Comparison of ENCODE assay signal across 9 mouse cellular contexts in the genomic region with DNA sequence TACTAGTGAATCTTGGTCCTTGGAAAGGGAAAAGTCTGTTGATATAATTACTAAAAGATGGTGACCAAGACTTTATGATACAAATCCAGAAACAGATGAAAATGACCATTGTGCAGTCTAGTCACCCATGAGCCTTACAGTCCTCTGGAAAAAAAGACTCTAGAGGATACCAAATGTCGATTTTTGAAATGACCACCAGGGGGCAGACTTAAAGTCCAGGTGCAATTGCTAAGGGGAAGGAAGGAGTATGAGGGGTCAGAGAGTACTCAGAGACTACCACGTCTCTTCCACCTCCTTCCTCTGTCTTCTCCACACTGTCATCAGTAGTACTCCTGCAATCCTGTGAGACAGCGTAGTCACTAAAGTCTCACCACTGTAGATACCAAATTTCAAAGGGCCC.
DNase-seq lines count a peak whose midpoint lies in the region; ATAC-seq and TF ChIP-seq lines count a peak whose summit lies in the region.
"Had no signal": no experiment of that assay in that cellular context is flagged by ENCODE, and none has a peak within 500 bp of the region (broad histone marks: within the 10 kb centered on the region; RNA-seq: fewer than 3 reads in every experiment).

No protein-coding gene starts in this region.

- TF ChIP-seq CTCF in MEL (IDR thresholded peaks at IDR 0.05 in 2 of 3, conservative IDR thresholded peaks at IDR 0.05 in 1 of 3; ENCODE audit: control insufficient read depth in 1 of 3, insufficient read depth in 1 of 3, low read depth in 2 of 3, low read length in 3 of 3, poor library complexity in 1 of 3, severe bottlenecking in 1 of 3): peak in 2 of 3 experiments; percentile 25 to 39; a peak in 2 of 6 replicates
- peak; percentile 63 for TF ChIP-seq CTCF in lung, postnatal 0 days (IDR thresholded peaks at IDR 0.05)

- TF ChIP-seq EP300 in MEL (IDR thresholded peaks at IDR 0.05; ENCODE audit: low read depth in 1 of 2, low read length in 2 of 2): no peak
- TF ChIP-seq EP300 in lung, postnatal 0 days (IDR thresholded peaks at IDR 0.05): no peak

- H3K9me3 ChIP-seq in kidney, embryonic 14.5 days (ENCODE audit: control insufficient read depth, low read length): no peaks in the 10 kb centered on the region
- no peaks in the 10 kb centered on the region for H3K9me3 ChIP-seq in MEL (replicated peaks; ENCODE audit: insufficient read depth, low read length)
- no peaks in the 10 kb centered on the region for H3K9me3 ChIP-seq in lung, postnatal 0 days (ENCODE audit: low read length)
- H3K9me3 ChIP-seq: embryonic facial prominence, embryonic 15.5 days had no signal

- H3K9ac ChIP-seq in kidney, embryonic 14.5 days (ENCODE audit: low read depth, low read length): no peak overlapping the region
- H3K9ac ChIP-seq in MEL (ENCODE audit: control insufficient read depth, low read depth, low read length, poor library complexity, severe bottlenecking): no peak overlapping the region
- H3K9ac ChIP-seq in lung, postnatal 0 days (replicated peaks; ENCODE audit: low read depth): no peak overlapping the region
- H3K9ac ChIP-seq: embryonic facial prominence, embryonic 15.5 days had no signal

- 50% methylated on average over 3 of the region's 3 CpGs for WGBS in kidney, embryonic 14.5 days
- 48% methylated on average over 3 of the region's 3 CpGs for WGBS in lung, postnatal 0 days

- H3K27me3 ChIP-seq in kidney, embryonic 14.5 days (ENCODE audit: control insufficient read depth, insufficient read depth, low read length): no peaks in the 10 kb centered on the region
- H3K27me3 ChIP-seq in MEL (ENCODE audit: control insufficient read depth in 1 of 2, insufficient read depth in 2 of 2, low read length in 2 of 2): no peaks in the 10 kb centered on the region
- no peaks in the 10 kb centered on the region for H3K27me3 ChIP-seq in lung, postnatal 0 days (replicated peaks; ENCODE audit: insufficient read depth, low read length)
- H3K27me3 ChIP-seq: embryonic facial prominence, embryonic 15.5 days had no signal

- no peaks in the 10 kb centered on the region for H3K4me1 ChIP-seq in kidney, embryonic 14.5 days (ENCODE audit: control insufficient read depth, insufficient read depth, low read length)
- H3K4me1 ChIP-seq in MEL (ENCODE audit: control insufficient read depth in 1 of 2, insufficient read depth in 2 of 2, low read length in 2 of 2): no peaks in the 10 kb centered on the region
- H3K4me1 ChIP-seq in lung, postnatal 0 days (ENCODE audit: insufficient read depth, low read depth, low read length): no peaks in the 10 kb centered on the region

- no peak overlapping the region for H3K27ac ChIP-seq in kidney, embryonic 14.5 days (ENCODE audit: low read depth, low read length)
- no peak overlapping the region for H3K27ac ChIP-seq in MEL (ENCODE audit: control insufficient read depth, low read depth, low read length)
- no peak overlapping the region for H3K27ac ChIP-seq in lung, postnatal 0 days (ENCODE audit: low read length)
- H3K27ac ChIP-seq: embryonic facial prominence, embryonic 15.5 days had no signal

- ATAC-seq in kidney, embryonic 14.5 days (ENCODE audit: low FRiP score, low TSS enrichment): no peak
- ATAC-seq in lung, postnatal 0 days: no peak

- no peaks in the 10 kb centered on the region for H3K79me2 ChIP-seq in MEL (ENCODE audit: control insufficient read depth, insufficient read depth, low read length, poor library complexity)

- no peak overlapping the region for H3K4me3 ChIP-seq in kidney, embryonic 14.5 days (ENCODE audit: low read length)
- no peak overlapping the region for H3K4me3 ChIP-seq in MEL (ENCODE audit: control insufficient read depth in 1 of 2, insufficient read depth in 1 of 2, low read depth in 2 of 2, low read length in 2 of 2)
- H3K4me3 ChIP-seq in lung, postnatal 0 days (ENCODE audit: low read depth, low read length): no peak overlapping the region
- H3K4me3 ChIP-seq: embryonic facial prominence, embryonic 15.5 days had no signal

- H3K4me2 ChIP-seq in kidney, embryonic 14.5 days (replicated peaks; ENCODE audit: low read depth, low read length): no peak overlapping the region
- H3K4me2 ChIP-seq in lung, postnatal 0 days (replicated peaks; ENCODE audit: low read depth, low read length): no peak overlapping the region
- H3K4me2 ChIP-seq: embryonic facial prominence, embryonic 15.5 days had no signal

- TF ChIP-seq RAD21 in MEL (IDR thresholded peaks at IDR 0.05; ENCODE audit: low read depth, low read length): no peak; the same call in 1 of the 2 replicates

- no peaks in the 10 kb centered on the region for H3K36me3 ChIP-seq in kidney, embryonic 14.5 days (ENCODE audit: control insufficient read depth, insufficient read depth, low read length)
- H3K36me3 ChIP-seq in MEL (ENCODE audit: control insufficient read depth in 1 of 2, insufficient read depth in 2 of 2, low read length in 2 of 2): no peaks in the 10 kb centered on the region
- no peaks in the 10 kb centered on the region for H3K36me3 ChIP-seq in lung, postnatal 0 days (ENCODE audit: insufficient read depth, low read length)
- H3K36me3 ChIP-seq: embryonic facial prominence, embryonic 15.5 days had no signal

- no peak for TF ChIP-seq POLR2A in MEL (IDR thresholded peaks at IDR 0.05; ENCODE audit: control insufficient read depth in 1 of 2, insufficient read depth in 1 of 2, low read depth in 1 of 2, low read length in 2 of 2, poor library complexity in 1 of 2)

- peak; percentile 25 to 26 for DNase-seq in adrenal gland, adult 18-20 months (ENCODE audit: low spot score in 2 of 2)
- DNase-seq in adrenal gland, postnatal 4 days (ENCODE audit: low spot score in 2 of 2): no peak
- peak; percentile 30 for DNase-seq in kidney, postnatal 10 days
- DNase-seq in MEL (ENCODE audit: low read depth, low spot score) (peak; percentile 23), adipocyte (ENCODE audit: low spot score) (no peak)
- peak; percentile 8 for DNase-seq in lung, postnatal 0 days (ENCODE audit: low spot score)
- DNase-seq in frontal cortex, postnatal 14 days (ENCODE audit: low spot score in 2 of 2): no peak

TF ChIP-seq in MEL, 35 proteins besides CTCF, POLR2A, EP300 and RAD21:
- TF ChIP-seq SMC3 (IDR thresholded peaks at IDR 0.05; ENCODE audit: low read depth, low read length) (peak; percentile 46), ELF1 (IDR thresholded peaks at IDR 0.05; ENCODE audit: low read depth, low read length) (no peak)

Comparison
In these comparisons a context has a peak if more than half of its experiments do, and no peak if none do; other contexts are left out.
1. DNase-seq: peak in adrenal gland, adult 18-20 months (2 of 2), kidney, postnatal 10 days (single experiment), MEL (single experiment) and lung, postnatal 0 days (single experiment); none in adrenal gland, postnatal 4 days (0 of 2), frontal cortex, postnatal 14 days (0 of 2) and adipocyte (single experiment).